Mouse (Mus musculus): Measurements from ENCODE around the gene Tmc7.

Tmc7 gene

DNA sequence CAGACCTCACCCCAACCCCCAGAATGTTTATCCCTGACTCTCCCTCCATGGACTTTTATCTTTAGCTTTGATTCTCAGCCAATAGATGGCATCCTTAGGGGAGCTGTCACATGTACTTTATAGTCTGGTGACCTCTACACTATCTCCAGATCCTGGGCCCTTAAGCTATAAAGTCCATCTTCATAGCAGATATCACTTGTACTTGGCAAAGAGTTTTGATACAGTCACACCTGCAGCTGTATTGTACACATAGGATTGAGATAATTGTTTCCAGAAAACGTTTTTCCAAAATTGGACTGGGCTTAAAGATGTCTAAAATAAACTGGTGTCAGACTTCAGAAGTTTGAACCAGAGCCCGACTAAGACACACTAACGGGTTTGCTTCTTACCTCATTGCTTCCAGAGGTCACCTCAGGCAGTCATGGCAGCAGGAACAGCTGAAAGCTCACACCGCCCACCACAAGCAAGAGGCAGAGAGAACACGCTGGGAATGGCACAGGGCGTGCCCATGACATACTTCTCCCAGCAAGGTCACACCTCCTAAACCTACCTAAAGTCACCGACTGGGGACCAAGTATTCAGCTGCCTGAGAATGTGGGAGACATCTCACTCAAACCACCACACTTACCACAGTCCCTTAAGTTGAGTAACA is 84.6 kb downstream of the Tmc7 start:
- DNase-seq (ENCODE audit: low spot score in 2 of 2) = no peak

DNA sequence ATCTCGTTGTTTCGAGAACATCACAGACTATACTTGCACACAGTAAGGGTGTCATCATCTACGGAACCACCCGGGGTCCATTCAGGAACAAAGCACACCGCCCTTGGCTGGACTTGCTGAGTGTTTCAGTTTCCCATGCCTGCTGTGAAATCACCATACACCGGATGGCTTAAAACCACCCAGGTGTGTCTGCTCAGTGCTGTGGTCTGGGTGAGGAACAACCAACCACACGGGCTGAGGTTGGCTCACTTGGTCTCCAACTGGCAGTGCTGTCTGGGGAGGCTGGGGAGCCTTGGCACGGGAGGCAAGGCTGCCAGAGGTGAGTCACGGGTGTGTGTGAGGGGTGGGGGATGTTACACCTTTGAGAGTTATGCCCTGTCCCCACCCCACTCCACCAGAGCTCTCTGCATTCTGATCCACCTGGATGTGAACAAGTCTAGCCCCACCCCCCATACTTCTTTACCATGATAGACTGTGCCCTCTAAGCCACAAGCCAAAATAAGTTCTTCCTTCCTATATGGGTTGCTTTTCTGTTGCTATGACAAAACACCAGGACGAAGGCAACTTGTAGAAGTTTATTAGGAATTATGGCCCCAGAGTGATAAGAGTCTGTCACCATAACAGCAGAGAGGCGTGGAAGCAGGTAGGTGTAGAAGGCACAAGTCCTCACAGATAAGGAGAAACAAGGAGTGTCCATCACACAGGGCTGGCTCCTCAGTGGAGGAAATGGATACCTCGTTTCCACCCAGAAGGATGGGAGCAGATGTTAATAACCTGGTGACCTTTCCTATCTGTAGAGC is 85.4 kb downstream of the Tmc7 start:
- no peak for DNase-seq (ENCODE audit: low spot score in 2 of 2)

DNA sequence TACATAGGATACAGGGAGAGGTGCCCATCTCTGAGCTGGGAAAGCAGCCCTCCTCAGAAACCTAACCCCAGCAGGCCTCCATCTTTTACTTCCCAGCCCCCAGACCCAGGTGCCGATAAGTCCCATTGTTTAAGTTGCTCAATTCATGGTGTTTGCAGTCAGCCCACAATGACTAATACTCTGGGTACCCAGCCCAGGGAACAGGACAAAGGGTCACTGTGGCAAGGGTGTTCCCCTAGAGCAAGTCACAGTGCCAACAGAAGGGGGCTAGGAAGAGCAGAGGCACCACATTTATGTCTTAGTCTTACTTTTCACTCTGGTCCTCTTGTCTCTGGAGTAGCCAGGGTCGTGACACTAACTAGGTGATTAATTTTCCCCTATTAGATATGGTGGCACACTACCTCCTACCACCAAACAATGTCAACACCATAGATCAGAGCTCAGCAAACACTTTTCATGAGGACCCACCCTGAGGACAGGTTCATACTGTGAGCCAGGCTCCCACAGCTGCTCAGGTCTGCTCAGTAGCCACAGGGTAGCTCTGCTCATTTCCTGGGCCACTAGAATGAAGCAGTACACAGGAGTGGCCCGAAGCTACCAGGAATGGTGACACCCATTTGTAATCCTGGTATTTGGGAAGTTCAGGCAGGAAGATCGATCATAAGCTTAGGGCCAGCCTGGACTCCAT is 89.5 kb downstream of the Tmc7 start:
- no peak for DNase-seq (ENCODE audit: low spot score in 2 of 2)

DNA sequence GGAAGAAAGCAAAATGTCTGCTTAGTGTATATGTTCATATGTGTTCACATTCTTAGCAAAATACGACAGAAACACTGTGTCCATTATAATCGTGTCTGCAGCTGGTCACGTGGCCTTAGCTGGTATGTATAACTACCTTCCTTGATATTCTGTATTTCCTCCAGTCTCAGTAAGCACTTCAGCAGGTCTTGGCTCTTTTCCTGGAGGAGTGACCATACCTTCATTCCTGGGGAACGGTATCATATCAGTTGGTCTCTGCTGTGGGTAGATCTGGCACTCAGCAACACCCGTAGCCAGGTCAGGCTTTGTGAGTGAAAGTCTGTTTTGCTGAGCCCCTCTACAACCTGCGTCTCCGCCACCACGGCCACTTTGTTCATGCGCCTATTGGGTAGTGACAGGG is 90.6 kb downstream of the Tmc7 start:
- DNase-seq (ENCODE audit: low spot score in 2 of 2) = no peak

DNA sequence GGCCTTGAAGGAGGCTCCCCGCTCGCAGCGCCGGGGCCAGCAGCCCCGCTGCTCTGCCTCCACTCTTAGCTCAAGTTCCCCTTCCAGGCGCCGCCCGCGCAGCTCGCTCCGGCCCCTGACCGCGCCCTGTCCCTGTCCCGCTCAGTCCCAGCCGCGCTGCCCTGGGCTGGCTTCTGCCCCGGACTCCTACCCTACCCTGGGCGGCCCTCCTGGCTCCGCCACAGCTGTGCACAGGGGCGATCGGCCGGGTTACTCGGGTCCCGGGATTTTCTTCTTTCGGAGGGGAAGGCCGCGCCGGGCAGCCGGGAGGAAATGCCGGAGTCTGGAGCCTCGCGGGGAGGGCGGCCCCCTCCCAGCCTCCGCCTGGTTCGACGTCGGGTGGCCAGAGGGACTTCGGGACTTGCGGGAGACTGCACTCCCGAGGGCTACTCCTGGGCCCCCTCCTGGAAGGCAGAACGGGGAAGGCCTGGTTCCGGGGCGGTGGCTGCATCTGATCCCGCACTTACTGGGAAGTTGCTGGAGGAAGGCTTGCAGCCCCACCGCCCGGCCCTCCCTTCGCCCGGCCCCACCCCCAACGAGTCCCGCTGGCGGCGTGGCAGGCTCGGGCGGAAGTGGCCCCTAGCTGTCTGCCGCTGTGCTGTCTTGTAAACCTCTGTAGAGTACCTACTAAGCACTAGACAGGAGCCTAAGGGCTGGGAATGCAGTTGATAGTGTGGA is 92.9 kb downstream of the Tmc7 start, which contains the start of gene Itpripl2:
Gene Itpripl2 (minus strand): TSS at position 545 of the 717 bp plus-strand sequence.
- DNase-seq (ENCODE audit: low spot score in 2 of 2) = peak; percentile 5 to 13

DNA sequence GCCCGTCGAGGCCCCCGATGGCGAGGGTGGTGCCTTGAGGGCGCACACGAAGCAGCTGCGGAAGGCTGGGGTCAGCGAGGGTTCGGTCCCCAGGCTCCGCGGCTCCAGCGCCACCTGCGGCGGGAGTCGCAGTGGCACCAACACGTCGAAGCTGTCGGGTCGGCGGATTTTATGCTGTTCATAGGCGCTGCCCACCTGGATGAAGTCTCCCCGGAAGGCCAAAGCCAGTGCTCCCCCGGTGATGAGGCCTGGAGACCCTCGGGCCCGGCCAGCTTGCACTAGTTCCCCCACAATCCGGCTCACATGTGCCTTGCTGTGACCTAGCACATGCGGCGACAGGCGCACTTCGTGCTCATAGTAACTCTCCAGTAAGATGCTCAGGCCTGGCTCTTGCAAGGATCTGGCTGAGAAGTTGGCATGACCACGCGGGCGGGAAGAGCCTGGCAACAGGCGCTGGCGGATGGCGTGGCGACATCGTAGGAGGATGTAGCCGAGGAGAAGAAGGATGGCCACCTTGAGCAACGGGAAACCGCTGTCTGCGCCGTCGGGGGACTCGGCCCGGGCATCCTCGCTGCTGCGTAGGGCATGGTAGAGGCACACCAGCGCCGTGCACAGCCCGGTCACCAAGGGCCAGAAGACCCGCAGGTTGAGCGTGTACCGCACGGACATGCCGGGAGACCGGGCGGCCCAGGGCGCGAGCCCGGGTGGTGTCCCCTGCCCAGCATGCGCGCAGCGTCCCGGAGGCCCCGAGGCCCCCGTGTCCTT is 93.7 kb downstream of the Tmc7 start:
- peak in 1 of 2 experiments; percentile 7 for DNase-seq (ENCODE audit: low spot score in 2 of 2)

DNA sequence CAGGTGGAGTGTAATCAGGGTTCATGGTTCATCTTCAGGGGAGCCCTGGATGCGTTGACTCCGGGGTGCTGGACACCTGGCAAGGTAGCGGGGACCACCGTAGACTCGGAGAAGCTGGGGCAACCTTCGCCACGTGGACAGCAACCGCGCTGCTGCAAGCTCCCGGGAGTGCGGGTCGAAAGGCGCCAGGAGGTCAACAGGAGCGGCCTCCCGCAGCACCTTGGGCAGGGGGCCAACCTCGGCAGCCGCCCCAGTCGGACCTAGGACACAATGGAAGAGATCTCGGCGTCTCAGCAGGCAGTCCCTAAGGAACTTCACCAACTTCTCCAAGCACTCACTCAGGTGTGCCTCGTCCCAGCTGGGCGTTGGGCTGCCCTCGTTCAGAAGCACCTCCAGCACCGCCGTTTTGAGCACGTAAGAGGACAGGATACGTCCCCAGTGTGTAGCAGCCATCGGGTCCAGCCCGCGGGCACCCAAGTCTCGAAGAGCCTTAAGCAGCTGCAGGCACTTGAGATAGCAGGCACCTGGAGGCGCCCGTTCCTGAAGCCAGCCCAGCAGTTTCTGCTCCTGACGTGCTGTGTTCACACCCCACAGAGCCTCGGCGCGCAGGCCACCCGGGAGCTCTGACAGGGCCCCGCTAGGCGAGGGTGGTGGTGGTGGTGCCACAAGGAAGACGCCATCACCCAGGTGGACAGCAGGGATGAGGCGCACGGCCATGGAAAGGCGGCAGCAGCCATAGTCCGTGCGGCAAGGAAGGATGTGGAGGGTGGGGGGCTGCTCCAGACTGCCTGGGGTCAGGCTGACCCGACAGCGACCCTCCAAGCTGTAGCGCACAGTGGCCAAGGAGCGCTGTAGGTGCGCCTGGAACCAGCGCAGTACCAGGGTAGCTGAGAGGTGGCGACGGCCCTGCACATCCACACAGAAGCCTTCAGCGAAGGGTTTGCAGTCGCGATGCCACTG is 94.5 kb downstream of the Tmc7 start:
- DNase-seq (ENCODE audit: low spot score in 2 of 2) = no peak

DNA sequence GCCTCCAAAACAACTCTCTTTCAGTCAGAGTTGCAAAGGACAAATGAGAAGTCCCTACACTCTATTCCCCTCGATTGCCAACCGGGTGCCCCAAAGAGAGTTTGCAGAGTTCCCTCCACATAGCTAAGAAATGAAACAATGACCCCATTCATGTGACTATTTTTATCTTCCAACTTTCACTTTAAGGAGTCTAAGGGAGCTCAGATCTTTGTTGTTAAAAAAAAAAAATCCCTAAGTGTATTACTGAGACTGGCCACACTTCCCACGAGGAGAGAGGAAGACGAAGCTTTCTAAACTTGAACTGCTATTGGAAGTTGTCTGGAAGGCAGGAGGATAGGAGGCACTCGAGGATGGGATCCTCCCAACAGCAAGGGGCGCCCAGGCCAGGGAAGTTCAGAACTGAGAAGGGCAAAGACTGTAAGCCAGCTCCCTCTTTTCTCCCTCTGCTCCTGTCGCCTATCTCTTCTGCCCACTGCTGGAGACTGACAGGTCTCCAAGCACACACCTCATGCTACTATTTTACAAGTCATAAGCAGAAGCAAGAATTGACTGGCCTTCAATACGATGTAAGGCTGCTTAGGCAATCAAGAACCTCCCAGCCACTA is 96.4 kb downstream of the Tmc7 start:
- no peak for DNase-seq (ENCODE audit: low spot score in 2 of 2)

DNA sequence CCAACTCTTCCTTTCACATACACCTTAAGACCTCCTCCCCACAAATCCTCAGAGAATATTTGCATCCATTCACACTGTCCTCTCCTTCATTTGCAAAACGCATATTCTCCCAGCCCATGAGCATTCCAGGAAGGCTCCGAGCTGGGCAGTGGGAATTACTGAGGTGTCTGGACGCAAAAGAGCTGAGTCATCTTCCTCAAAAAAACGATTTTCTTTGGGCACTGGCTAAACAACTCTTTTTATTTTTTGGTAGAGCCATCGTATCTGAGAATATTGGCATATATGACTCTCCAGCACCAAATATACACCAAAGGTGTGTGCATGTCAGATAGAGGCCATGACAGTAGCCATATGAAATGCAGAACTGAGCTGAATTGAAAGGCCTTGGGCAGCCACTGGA is 97.6 kb downstream of the Tmc7 start:
- DNase-seq (ENCODE audit: low spot score in 2 of 2) = no peak
